Mouse (Mus musculus): ENCODE results near the gene Smok3b.
"Not testable (repeated sequence)": the region's sequence is repeated elsewhere in the genome, so short reads cannot be mapped to it uniquely, and the experiment has no call there.

Gene Smok3b

DNA sequence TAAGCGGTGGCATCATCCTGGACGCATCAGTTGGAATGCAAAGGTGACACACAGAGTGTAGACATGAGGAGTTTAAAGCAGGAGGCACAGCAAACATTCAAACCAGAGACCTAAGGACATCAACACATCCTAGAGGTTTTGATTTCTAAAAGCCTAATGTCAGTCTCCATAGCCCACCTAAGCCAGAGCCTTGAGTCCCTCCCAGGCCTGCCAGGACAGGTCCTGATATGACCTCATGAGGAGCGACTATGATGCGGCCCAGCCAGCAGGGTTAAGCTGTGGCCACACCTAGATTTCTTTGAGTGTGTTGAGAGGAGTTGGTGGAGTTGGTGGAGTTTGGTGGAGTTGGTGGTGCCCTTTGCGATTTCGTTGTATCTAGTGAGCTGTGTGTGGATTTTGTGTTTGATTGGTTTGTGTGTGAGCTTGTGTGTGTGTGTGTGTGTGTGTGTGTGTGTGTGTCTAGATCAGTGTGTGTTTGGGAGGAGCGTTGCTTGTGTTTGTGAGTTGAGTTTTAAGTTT, at the start of gene Smok3b, which contains the start of gene Smok3a:
Gene Smok3b, plus strand, starts transcription at position 469 of the 519 bp plus-strand sequence.
Gene Smok3a, plus strand, starts transcription at position 301 of the 519 bp plus-strand sequence.
- not testable (repeated sequence) for DNase-seq

DNA sequence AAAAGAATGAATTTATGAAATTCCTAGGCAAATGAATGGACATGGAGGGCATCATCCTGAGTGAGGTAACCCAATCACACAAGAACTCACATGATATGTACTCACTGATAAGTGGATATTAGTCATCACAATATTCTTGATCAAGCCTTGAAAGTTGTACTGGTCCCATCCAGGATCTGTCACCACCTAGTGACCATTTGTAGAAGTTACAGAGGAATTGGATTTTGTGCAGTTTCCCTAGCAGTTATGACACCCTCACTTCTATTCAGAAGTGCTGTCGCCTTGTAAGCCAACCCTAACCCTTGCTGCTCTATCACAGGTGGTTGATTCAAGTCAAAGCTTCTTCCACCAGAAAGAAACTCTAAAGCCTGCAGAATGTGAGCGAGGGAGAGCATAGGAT, 48.1 kb upstream of the Smok3b start:
- no peak for DNase-seq

DNA sequence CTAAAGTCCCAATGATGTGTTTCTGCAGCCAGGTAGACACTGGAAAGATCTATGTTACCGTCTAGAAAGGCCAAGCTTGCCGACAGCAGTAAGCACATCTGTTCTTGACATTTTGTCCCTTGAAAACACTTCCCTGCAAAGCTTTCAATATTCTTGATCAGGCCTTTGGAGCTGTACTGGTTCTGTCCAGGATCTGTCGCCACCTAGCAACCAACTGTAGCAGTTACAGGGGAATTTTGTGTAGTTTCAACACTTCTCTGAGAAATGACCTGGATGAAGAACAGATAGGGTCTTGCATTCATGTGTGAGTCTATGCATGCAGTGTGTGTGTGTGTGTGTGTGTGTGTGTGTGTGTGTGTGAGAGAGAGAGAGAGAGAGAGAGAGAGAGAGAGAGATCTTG, 47.5 kb upstream of the Smok3b start:
- DNase-seq: no peak

DNA sequence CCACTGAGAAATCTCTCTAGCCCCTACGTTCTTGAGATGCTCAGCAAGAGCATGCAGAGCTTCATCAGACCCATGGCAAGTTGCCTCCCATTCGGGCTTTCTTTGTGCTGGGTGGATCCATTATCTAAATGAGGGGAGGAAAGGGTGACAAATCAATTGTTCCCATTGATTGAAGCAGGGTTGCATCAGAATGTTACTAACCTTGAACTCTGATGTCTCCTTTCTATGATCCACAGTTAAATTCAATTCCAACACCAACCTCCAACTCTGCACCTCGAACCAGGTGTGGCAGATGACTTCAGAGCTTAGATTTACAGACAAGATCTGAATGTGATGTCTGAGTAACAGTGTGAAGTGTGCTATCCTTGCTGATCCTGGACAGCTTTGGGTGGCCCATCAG, 46.5 kb upstream of the Smok3b start:
- DNase-seq: no peak

DNA sequence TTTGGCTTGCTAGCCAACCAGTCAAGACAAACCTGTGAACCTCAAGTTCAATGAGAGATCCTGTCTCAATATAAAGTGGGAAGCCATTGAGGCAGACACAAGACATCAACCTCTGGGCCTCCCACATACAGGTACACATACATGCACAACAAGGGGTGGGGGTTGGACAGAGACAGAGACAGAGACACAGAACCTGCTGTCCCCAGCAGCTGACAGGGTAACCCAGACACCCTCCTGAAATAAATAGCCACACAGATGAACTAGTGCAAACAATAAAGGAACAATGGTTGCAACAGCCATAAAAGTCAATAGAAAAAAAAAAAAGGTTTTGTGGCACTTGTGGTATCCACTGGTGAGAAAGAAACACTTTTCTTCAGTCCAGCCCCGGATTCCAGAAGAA, 45.8 kb upstream of the Smok3b start:
- DNase-seq: no peak

DNA sequence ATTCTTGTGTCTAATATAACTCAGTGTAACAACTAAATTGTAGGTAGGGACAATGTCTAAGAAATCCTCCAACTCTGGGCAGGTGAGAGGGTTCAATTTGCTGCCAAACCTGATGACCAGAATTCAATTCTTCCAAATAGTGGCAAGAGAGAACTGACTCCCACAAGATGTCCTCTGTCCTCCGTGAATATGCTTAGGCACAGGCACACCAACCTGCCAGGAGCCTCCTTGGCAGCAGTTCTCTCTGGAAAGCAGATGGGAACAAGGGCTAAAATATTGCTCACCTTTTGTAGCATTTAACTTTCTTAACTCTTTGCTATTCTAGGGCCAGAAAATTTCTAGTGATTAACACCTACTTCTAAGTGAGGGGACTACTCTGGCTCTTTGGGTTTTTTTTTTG, 43.9 kb upstream of the Smok3b start:
- DNase-seq: peak; percentile 8 to 14

DNA sequence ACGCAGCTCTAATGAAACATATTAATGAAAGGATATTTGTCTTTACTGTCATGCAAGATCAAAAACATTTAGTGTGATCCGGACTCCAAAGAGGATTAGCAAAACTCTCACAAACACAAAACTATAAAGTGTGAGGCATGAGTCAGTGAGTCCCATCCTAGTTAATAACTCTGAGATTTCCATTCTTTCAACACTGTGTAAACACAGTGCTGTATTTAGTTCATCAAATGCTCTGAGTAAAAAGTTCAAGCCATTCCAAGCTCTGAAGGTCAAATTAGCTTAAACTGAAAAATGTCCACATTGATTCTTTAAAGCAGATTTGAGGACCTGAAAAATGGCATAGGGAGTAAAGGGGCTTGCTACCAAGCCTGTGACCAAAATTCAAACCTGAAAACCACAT, 42.1 kb upstream of the Smok3b start:
- no peak for DNase-seq

DNA sequence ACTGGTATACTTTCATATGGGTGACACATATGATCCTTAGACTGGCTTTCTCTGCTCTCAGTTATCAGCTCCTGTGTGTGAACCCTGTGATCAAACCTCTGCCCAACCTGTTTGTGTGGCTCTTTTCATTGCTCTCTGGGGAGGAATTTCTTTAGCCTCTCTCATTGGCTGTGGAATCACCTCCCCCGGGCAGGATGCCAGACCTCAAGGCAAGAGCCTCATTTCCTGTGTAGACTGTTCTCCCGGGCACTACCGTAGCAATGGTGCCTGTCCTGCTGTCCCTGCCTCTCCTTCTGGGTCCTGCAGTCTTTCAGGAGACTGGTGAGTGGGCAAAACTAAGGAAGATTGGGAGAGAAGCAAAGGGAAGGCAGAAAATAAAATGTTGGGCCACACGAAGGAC, 39.9 kb upstream of the Smok3b start, which contains the start of gene Azgp1:
Gene Azgp1, plus strand, starts transcription at position 221 of the 400 bp plus-strand sequence.
- DNase-seq: peak; percentile 52 to 82

DNA sequence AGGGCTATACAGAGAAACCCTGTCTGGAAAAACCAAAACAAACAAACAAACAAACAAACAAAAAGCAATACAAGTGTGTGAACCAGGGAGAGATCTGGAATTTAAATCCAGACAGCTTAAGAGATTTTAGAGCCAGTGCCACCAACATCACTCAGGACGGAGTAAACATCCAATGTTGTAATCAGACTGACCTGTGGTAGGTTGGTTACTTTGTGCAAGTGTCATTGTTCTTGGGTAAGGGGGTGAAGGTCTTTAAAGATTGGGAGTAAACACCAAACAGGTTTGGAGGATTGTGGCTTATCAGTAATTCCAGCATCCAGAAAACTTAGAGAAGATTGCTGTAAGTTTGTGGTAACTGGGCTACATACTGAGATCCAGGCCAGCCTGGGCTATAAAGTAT, 34.9 kb upstream of the Smok3b start:
- DNase-seq: no peak

DNA sequence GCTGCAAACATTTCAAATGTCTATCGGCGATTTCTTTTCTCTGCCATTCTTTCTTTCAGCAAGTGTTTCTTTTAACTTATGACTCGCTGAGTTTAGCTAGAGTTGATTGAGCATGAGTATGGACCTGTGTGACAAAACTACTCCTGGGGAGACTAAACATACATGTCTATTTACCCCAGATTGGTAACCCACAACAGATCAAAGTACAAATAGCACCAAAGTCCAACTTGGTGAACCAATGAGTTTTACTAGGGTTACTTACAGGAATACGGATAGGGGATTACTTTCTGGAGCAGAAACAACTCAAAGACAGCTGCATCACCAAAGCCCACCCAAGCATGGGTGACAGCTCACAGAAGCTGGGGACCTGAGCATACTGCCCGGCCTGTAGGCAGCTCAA, 11.8 kb upstream of the Smok3b start:
- DNase-seq: peak; percentile 9 to 39

DNA sequence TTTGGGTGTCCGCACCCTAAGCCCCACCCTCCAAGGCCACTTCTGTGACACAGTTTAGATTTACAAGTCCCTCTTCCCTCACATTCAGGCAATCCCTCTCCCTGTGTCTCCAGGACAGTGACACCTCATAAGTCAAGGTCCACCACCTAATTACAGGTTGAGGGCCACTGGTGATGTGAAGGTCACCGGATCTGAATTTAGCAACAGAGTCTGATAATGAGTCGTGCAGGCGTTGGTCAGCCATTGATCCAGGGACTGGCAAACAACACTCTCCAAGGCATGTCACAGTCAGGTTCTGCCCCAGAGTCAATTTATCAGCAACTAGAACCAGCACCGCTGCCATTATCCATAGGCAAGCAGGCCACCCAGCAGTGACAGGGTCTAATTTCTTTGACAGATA, 8.8 kb upstream of the Smok3b start:
- no peak for DNase-seq

DNA sequence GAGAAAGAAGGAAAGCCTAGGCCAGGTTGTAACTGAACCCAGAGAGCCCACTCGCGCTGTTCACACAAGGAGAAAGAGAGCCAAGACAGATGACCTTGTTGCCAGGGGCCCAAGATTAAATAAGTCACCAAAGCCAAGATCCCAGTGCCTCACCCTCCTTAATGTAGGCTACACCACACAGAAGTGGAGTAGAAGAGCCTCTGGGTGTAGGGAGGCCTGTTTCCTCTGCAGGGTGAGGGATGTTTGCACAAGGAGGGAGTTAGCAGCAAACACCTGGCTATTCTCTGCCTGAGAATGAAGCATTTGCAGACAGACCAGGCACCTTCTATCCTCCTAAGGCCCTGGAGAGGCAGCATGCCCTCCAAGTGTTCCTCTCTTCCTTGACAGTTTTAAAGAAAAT, 4.7 kb upstream of the Smok3b start:
- no peak for DNase-seq

DNA sequence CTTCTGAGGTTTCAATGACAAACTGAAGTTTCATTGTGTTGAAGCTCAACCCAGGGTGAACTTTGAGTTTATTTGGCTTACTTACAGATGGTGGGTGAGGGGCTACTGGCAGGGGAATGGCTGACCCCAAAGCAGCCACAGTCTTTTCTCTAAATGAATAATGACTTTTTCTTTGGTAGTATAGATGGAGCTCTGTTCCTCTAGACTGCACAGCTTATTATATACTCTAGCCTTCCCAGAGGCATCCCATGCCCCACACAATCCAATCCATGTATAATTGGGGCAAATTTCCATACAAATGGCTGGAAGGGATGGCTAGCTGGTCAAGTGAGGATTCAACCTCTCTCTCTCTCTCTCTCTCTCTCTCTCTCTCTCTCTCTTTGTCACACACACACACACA, 4.2 kb upstream of the Smok3b start:
- no peak for DNase-seq

DNA sequence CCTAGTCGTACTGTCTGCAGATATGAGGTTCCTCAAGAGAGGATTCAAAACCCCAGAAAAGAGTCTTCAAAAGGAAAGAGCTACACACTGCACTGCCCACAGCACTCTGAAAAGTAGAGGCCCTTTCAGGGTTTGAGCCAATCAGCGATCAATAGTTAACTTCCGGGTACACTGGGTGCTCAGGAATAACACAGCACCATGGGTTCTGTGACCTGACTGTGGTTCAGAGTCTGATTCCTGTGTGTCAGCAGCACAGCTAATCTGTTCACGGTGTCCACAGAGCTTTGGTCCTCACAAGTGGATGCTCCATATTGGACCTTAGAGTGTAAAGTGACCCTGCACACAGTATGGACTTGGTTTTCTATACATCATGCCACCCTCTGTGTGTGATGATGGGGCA, 1.7 kb upstream of the Smok3b start:
- not testable (repeated sequence) for DNase-seq

DNA sequence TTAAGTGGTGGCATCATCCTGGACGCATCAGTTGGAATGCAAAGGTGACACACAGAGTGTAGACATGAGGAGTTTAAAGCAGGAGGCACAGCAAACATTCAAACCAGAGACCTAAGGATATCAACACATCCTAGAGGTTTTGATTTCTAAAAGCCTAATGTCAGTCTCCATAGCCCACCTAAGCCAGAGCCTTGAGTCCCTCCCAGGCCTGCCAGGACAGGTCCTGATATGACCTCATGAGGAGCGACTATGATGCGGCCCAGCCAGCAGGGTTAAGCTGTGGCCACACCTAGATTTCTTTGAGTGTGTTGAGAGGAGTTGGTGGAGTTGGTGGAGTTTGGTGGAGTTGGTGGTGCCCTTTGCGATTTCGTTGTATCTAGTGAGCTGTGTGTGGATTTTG, 31.7 kb downstream of the Smok3b start, which contains the start of gene Smok3c:
Gene Smok3c, plus strand, starts transcription at position 301 of the 400 bp plus-strand sequence.
- DNase-seq: not testable (repeated sequence)

DNA sequence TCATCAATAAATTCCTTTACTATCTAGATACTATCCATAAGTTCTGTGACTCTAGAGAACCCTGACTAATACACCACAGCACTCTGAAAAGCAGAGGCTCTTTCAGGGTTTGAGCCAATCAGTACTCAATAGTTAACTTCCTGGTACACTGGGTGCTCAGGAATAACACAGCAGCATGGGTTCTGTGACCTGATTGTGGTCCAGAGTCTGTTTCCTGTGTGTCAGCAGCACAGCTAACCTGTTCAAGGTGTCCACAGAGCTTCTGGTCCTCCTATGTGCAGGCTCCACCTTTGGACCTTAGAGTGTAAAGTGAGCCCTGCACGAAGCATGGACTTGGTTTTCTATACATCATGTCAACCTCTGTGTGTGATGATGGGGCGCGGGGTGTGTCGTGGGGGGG, 52.6 kb downstream of the Smok3b start:
- DNase-seq: peak in 1 of 2 experiments; percentile 0

DNA sequence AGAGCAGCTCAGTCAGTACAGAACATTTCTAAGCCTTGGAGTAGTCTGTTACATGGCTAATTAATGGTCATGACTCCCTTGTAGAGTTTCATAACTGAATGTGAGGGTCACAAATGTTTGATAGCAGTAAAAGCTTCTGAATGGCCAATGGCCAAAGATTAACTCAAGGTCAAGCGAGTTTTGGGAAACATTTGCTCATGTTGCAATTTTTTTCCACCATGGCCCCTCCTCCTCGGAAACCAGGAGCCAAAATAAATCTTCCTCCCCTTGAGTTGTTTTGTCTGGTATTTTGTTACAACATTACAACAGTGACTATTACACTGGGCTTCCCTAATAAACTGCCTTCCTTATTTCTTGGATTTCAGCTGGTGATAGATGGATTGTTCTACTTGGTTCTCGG, 54.5 kb downstream of the Smok3b start:
- peak; percentile 48 to 58 for DNase-seq

DNA sequence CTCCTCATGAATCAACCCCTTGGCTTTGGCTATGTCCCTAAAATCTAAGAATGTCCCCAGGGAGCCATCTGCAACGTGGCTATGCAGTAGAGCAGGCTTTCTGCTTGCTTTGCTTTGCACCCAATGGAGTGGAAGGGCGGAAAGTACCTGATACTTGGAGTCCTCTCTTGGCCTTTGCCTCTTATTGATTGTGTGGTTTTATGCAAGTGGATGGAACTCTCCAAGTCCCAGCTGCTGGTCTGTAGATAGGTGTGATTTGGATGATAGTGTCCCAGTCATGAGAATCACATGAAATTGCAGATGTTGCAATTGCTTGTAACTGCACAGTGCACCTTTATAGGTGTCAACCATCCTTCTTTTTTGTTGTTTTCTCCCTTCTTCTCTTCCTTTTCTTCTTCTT, 54.9 kb downstream of the Smok3b start:
- peak in 1 of 2 experiments; percentile 0 for DNase-seq

DNA sequence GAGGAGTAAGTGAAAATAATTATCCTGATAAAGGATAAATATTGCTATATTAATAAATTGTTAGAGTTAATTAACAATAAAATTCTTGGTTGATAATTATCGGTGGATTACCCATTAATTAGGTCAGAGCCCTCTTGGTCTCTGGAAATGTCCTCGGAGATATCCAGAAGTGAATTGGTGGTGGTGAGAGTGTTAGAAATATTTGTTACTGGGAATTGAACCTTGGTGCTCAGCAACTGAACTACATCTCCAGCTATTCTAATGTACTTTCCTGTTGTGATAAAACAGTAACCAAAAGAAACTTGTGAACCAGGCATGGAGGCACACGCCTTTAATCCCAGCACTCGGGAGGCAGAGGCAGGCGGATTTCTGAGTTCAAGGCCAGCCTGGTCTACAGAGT, 59.2 kb downstream of the Smok3b start:
- DNase-seq: no peak

DNA sequence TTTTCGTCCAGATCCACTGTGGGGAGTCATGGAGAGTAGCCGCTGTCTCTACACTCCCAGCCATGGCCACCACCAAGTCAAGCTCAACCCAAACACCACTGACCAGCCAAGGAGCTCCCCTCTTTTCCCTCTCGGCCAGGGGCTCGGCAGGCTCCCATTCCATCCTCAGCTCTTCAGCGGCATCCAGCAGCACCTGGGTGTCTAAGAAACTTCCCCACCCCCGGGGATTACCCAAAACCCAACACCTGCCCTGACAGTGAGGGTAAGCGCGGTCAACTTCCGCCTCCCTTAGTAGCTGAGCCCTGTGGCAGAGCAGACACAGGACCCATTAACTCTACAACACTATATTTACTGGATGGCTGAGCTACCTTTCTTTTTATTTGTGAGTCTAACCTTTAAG, 60.2 kb downstream of the Smok3b start:
- DNase-seq: no peak

DNA sequence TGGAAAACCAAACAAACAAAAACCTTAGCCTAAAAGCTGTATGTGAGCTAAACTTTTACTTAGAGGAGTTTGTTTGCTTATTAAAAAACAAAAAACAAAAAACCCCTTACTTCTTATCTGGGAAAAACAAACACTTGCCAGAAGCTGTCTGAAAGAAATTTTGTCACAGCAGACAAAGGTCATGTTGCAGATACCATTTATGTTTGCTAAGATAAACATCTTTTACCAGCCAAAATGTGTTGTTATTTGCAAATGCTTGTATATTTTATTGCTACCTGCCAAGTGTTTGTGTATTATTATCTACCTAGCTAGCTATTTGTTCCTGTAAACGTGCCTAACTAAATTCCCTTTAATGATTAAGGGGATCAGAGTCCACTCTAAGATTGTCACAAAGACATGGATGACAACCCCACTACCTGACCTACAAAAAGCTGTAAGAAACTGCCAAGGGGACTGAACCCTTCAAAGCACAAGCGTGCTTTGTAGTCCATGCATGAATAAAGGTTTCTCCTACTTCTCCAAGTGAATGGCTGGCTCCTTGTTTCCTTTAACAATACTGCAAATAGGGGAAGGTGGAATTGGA, 62.2 kb downstream of the Smok3b start:
- no peak for DNase-seq

DNA sequence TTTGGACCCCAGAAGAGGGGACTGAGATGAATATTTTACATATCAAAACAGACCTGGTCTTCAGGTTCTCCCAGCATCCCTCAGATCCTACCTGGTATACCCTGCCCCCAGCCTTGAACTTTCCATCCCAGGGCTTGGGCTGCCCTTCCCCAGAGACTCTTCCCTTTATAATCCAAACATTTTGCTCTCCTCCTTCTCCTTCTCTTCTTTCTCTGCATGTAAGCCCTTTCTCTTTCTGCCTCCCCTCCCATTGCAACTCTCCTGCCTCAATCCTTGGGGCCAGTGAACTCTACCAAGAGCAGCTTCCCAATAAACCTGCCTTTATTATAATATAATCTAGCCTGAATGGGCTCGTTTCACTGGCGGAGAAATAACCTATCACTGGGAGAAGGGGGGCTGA, 62.7 kb downstream of the Smok3b start:
- DNase-seq: no peak

DNA sequence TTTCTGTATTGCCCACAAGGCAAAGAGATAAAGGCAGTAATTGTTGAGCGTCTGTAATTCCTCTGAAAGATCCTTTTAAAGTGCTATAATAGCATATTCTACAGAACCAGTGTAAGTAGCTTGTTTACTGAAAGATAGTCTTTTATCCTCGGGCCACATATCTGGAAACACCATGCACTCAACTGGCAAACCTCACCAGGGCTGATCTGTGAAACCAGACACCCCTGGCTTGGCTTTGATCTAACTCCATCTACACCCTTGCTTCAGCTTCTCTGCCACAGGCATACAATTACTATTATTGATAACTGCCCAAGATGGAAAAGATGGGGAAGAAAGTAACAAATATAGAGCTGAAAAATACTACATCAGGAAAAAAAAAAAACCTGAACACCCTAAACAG, 63.3 kb downstream of the Smok3b start:
- DNase-seq: peak in 1 of 2 experiments; percentile 8

DNA sequence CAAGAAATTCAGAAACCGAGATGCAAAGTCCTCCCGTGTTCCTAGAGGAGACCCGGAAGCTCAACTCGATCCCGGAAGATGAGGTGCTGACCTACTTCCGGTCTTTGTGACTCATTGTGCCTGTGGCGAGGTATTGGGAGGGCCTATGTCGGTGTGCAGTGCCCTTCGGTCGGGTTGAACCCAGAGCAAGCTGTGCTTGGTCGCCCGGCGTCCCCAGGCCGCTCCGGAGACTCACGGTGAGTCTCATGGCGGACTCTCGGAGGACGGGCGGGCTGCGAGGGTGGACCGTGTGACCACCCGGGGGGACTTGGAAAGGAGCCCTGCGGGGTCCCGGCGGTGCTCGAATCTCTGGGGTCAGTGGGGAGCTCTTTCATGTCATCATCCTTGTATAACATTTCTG, 63.8 kb downstream of the Smok3b start, which contains the start of gene Zkscan1:
Gene Zkscan1, plus strand, starts transcription at position 89 of the 400 bp plus-strand sequence.
- peak; percentile 83 to 87 for DNase-seq

DNA sequence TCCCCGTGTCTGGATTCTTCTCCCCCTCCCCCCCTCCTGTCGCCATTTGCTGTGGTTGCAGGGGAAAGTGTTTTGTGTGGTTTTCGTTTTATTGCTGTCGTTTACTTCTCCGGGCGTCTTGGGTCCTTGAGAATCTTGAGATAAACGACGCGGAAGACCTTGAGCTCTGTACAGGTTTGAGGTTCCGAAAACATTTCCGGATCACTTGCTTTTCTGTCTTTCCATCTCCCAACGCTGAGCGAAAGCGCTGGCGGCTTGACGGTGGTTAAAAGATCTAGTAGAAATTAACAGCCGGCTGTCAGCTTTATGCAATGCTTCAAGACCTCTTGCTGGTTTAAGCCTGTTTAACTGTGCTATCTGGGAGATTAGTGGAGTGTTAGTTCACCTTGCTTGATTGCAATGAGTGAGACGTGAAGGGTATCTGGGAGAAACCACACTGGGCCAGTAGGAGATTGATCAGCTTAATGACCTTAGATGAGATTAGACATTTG, 64.2 kb downstream of the Smok3b start:
- DNase-seq: peak; percentile 33 to 40
